Mouse (Mus musculus): ENCODE data around the gene Tnfrsf4.

The Tnfrsf4 gene

DNA sequence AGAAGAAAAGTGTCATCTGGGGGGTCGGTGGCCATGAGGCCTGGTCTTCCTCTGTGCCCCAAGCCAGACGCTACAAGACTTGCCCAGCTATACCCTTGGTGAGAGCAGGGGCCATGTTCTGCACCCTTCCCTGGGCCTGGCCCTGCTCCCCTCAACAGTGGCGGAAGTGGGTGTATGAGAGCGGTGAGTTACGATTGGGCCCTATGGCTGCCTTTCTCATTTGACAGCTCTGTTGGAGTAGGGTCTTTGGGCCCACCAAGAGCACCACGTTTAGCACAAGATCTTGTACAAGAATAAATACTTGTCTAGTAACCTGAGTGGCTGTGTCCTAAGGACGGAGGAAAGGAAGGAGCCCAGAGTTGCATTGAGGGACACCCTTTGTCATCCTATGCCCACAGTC lies 14.9 kb downstream of the Tnfrsf4 start:
- DNase-seq (ENCODE audit: low spot score): no peak

DNA sequence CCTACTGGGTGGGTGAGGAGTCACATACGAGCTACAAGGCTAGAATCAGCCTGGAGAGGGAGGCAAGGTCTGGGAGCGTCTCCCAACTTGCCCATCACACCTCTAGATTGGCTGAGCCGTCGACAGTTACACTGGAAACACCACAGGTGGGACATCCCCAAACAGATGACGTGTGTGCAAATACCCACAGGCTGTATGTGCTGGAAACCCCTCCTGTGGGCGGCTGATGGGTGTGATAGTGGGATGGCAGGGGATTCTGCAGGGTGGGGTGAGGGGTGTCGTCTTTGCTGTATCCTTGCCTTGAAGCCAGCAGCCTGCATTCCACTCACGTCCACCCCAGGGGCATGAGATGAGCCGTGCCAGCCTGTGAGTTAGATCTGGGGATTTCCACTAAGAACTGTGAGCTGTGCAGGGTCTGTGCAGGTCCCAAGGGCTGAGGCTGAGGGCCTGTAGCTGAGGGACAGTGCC lies 17.0 kb downstream of the Tnfrsf4 start:
- DNase-seq (ENCODE audit: low spot score): no peak

DNA sequence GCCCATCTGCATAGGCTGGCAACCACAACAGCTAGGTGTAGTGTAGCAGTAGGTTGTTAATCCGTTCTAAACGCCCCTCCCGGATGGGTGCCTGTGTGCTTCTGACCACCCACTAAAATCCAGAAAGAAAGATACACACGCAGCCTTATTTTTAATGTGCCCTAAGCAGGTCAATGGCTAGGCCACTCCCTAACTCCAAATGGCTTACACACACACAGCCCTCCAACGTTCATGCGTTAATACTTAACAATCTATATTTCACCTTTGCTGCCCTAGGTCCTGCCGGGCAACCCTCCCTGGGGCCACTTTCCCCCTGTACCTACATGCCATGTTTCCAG lies 17.6 kb downstream of the Tnfrsf4 start:
- no peak for DNase-seq (ENCODE audit: low spot score)

DNA sequence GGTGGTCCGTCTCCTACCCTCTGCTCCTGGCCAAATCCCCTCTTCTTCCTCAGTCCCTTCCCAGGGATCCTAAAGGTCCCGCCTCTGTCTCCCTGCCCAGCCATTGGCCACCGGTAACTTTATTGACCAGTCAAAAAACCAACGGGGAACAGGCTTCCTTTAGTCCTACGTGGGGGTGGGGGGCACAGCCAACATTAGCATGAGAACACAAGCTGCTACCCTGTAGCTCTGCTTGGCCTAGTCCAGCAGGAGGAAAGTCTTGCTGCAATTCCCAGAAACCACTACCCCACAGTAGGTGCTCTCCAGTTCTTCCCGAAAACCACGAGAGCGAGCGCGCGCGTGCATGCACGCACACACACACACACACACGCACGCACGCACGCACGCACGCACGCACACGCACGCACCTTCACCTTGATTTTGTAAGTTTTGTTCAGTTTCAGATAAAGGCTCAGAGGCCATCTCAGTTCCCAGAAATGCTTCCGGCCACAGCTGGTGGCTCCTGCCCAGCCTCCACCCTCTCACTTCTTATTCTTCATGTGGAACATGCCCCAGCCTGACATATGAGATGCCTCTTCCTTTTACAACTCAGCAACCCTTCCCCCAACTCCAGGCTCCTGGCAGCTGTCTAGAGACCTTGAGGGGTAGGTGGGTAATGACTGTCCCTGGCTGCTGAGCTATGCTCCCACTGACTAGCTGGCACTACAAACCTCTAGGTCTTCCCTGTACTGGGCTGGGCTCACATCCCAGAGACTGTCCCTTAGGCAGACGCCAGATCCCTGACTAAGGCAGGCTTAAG lies 18.1 kb downstream of the Tnfrsf4 start:
- DNase-seq (ENCODE audit: low spot score): peak; percentile 88

DNA sequence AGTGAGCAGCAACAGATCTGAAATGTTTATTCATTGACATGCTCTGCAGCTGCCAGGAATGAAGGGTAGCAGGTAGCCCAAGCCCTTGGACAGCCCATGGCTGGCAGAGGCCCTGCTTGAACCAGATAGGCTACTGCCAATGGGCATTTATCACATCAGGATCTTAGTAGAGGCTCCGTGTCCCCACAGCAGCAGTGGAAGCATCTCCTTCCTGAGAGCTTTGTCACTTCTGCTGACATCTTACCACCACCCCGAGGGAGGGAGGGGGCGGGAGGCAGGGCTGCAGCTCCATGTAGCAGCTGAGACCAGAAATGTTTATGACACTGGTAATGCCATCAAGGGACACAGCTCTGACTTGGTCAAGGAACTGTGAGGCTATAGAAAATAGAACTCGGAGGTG lies 19.2 kb downstream of the Tnfrsf4 start:
- DNase-seq (ENCODE audit: low spot score): no peak

DNA sequence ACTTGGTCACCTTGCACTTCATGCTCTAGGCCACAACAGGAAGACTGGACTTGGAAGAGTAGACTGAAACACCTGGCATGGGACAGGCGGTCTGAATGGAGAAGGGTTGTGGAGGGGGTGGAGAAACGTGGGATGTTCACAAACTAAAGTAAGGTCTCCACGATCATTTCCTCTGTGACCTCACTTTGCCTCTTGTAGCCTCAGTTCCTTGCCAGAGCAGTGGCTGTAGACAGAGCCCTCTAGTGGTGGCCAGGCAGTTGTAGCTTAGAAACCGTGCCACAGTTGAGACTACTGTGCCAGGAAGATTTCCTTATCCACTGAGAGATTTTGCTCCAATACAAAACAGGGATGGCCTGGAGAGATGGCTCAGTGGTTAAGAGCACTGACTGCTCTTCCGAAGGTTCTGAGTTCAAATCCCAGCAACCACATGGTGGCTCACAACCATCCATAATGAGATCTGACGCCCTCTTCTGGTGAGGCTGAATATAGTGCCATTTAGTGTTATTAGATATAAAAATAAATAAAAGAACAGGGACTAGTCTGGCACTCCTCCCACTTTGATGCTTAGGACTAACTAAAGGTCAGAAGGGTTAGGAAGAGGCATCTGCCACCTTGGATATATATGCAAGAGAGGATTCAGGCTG lies 20.0 kb downstream of the Tnfrsf4 start:
- peak; percentile 87 for DNase-seq (ENCODE audit: low spot score)

GRCm38 (mm10) chr4:156034301-156034700 lies 20.7 kb downstream of the Tnfrsf4 start:
- no peak for DNase-seq (ENCODE audit: low spot score)

- DNase-seq (ENCODE audit: low spot score): no peak
Measured at GRCm38 (mm10) chr4:156034901-156035300, 21.3 kb downstream of the Tnfrsf4 start.

DNA sequence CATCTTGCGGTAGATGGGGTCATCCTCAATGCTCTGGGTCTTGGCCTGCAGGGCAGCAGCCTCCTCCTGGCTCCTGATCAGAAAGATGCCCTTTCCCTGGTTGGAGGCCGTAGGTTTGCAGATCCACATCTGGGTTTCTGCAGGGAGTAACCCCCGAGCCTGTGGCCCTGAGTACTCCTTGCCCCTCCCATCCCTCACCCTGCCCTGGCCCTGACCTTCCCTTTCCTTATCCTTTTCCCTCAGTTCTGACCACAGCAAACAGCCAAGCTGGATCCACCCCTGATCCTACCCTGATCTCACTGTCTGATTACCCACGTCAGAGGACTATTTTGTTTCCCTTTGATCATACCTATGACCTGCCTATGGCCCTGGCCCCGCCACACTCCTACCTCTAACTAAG lies 31.1 kb downstream of the Tnfrsf4 start:
- no peak for DNase-seq (ENCODE audit: low spot score)

- no peak for DNase-seq (ENCODE audit: low spot score)
Measured at GRCm38 (mm10) chr4:156049779-156050178, 36.1 kb downstream of the Tnfrsf4 start.

- no peak for DNase-seq (ENCODE audit: low spot score)
Measured at GRCm38 (mm10) chr4:156050391-156050980, 36.8 kb downstream of the Tnfrsf4 start.

DNA sequence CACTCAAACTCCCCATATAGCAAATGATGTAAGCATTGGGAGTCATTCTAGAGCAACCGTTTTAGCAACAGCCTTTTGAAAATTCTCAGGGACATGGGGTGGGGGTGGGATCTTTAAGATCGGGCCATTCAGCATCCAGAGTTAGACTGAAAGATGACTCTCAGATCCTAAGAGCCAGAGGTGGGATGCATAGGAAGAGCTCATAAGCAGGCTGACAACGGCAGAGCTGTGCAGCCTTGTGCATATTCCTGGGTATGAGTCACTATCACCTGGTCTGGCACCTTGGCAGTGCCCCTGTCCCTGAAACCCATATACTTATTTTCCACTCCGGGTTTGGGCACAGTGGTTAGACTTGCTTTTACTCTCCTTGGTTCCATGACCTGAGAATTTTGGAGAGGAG lies 39.5 kb downstream of the Tnfrsf4 start:
- DNase-seq (ENCODE audit: low spot score): no peak

- DNase-seq (ENCODE audit: low spot score): no peak
Measured at GRCm38 (mm10) chr4:156054130-156054529, 40.5 kb downstream of the Tnfrsf4 start.

DNA sequence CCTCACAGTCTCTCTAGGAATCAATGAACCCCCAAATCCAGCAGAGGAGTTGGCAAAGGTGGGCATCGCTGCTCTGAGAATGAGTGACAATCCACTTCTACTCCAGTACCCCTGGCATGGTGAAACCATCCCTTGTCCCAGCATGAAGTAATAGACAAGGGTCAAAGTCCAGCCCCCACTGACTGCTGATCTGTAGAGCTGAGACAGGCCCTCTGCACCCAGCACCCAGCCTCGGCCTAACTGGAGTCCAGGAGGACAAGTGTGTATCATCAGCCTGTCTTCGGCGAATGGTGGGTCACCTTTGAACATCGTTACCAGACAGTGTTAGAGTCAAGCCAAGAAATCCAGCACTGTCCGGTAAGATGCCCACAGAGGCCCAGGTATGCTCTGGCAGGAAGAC lies 41.0 kb downstream of the Tnfrsf4 start:
- no peak for DNase-seq (ENCODE audit: low spot score)

DNA sequence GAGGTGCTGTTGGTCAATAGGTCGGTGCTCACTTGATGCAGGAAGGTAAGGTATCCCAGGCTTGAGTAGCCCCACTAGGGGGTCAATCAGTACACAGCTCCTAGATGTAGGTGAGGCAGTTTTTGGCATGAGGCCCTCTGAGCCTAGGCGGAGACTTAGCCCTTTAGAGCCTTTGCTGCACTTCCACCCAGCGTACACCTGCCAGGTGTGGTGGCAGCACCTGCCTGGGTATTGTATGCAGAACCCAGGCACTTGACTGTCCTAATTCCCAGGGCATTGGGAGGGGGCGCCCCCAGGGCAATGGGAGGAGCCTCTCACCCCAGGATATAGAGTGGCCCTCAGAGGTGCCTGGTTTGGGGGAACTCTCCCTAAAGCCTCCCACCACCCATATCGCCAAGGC lies 41.5 kb downstream of the Tnfrsf4 start:
- DNase-seq (ENCODE audit: low spot score): no peak

DNA sequence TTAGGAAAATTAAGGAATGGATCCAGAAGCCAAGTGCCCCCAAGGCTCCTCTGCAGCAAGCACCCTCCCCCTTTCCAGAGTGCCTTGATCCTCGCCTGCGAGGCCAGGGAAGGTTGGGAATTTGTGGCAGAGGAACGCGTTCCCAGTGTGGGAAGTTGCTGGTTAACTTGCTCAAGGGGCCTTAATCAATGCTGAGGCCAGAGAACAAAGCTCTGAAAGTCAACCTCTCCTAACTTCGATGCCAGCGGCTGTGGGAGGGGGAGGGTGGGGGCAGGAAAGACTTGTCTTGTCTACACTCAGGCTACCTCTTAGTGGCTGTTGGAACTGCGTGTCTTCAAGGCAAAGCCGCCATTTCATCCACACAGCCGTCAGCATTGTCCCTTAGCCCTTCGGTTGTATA lies 44.1 kb downstream of the Tnfrsf4 start:
- no peak for DNase-seq (ENCODE audit: low spot score)

GRCm38 (mm10) chr4:156058826-156059225 lies 45.2 kb downstream of the Tnfrsf4 start:
- no peak for DNase-seq (ENCODE audit: low spot score)

GRCm38 (mm10) chr4:156059261-156059660 lies 45.6 kb downstream of the Tnfrsf4 start, which contains the start of gene Ttll10:
Ttll10 (minus strand) TSS chr4:156059414.
- no peak for DNase-seq (ENCODE audit: low spot score)

GRCm38 (mm10) chr4:156059713-156060112 lies 46.1 kb downstream of the Tnfrsf4 start:
- DNase-seq (ENCODE audit: low spot score): no peak

DNA sequence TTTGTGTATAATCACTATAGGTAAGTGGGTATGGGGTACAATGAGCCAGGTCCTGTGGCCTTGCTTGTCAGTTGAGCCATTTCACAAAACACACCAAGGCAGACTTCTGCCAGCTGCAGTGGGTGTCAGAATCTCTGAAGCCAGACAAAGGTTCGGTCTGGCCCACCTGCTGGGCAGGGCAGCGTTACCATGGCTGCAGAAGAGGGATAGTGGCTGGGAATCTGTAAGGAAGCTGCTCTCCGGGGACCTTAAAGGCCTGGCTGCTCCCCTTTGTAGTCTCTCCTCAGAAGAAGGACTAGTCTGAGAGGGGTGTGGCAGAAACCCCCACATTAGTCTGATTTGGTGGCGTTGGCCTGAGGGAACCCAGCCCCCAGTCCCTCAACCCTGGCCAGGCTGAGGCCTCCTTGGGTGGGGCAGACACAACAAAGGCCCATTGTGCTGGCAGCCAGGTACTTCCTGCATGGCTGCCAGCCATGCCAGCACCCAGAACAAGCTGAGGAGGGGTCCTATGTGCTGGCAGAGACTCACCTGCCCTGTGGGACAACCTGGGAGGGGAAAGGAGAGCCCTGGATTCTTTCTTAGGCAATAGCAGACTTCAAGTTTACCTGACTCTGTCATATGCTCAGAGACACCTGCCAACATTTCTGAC lies 50.3 kb downstream of the Tnfrsf4 start:
- no peak for DNase-seq (ENCODE audit: low spot score)

DNA sequence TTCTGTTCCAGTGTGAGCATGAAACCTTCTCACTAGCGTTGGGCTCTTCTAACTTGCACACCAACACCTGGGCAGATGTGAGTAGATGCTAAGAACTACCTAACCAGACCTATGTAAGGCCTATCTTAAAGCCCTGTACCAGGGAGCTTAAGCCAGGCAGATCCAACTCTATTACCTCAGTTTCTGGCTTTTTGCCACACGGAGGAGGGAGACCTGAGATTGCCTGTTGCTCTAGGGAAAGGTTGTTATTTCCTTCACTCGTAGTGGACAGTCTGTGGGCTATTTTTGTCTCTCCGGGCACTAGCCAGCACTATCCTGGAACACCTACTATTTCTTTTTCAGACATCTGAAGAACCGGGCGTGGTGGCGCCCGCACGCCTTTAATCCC lies 50.9 kb downstream of the Tnfrsf4 start:
- DNase-seq (ENCODE audit: low spot score): no peak

- DNase-seq (ENCODE audit: low spot score): no peak
Measured at GRCm38 (mm10) chr4:156065156-156065894, 51.7 kb downstream of the Tnfrsf4 start.

Data from adipocyte (in vitro differentiated cells).